ENCODE assay signal across 11 mouse cellular contexts in genomic region chr1:78347317-78347806, GRCm38 (mm10). TPM values are rescaled to one million over a fixed set of nuclear protein-coding genes. Genes with fewer than 3 reads are reported as not detected.
"Had no signal": no experiment of that assay in that cellular context is flagged by ENCODE, and none has a peak within 500 bp of the region (broad histone marks: within the 10 kb centered on the region; RNA-seq: fewer than 3 reads in every experiment).

No protein-coding gene starts in this region.

- ATAC-seq: lung, postnatal 0 days; midbrain, embryonic 15.5 days had no signal

- DNase-seq: kidney, postnatal 25 days; lung, adult 18-20 months; lung, postnatal 36 days; retina, postnatal 1 day; right cerebral cortex, postnatal 4 days; spleen, adult 18-20 months; thymus, adult 2 months; thymus, postnatal 25 days had no signal

RNA-seq across cellular contexts. Expression of gene Sgpp2, which starts 37.2 kb away (rescaled TPM):
- total RNA-seq: megakaryocyte progenitor cell, adult 5-6 weeks had no signal
